Mouse (Mus musculus) kidney, adult 2 months (tissue): ENCODE data around the gene 2410137M14Rik.

Experiments used
- CTCF ChIP-seq: fragments of 200-500 bp; conservative IDR thresholded peaks from 2 replicates; pipeline ENCODE4 v1.5.1; 2011; ENCODE audit warnings: low read depth, mild to moderate bottlenecking, control low read depth, low read length, moderate library complexity, mixed read lengths; ENCODE audit not compliant: insufficient read depth, insufficient read length
- POLR2A ChIP-seq: fragments of 200-500 bp; IDR thresholded peaks from one replicate; pipeline ENCODE4 v1.6.1; 2011; ENCODE audit warnings: low read depth, low read length, control low read depth

DNA sequence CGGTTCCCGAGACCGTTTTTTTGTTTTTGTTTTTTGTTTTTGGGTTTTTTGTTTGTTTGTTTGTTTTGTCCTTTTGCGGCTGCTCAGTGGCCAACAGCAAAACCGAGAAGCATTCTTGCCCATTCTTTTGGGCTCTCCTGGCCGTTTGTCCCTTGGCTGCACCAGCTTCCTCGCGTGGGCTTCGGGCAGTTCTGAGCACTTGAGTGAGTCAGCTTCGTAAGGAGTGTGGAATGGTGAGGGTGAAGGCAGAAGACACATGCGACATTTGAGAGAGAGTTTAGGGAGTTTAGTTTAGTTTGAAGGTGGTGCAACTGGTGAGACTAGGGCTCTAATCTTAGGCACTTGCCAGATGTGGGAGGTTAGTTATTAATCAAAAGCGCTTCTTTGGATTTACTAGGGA is 22.2 kb downstream of the 2410137M14Rik start:
- TF ChIP-seq CTCF: no peak
- TF ChIP-seq POLR2A: no peak
